Mouse (Mus musculus) stomach, embryonic 15.5 days (tissue): ENCODE results near the gene Cryba4. TPM values are rescaled to one million over a fixed set of nuclear protein-coding genes. Genes with fewer than 3 reads are reported as not detected.

Experiments
- ATAC-seq: fragments of 200-750 bp; cut with Nextera tagmentation; 2 replicates; pipeline ENCODE4 v1.8.0; 2017; ENCODE audit warnings: low read depth, moderate number of reproducible peaks, moderate TSS enrichment; ENCODE audit not compliant: insufficient read depth, low FRiP score
- H3K27ac ChIP-seq: fragments of 300-500 bp; sonication (generic); 2 replicates; pipeline ENCODE4 v1.5.1; 2015; ENCODE audit warnings: mild to moderate bottlenecking, inconsistent platforms
- H3K27me3 ChIP-seq: fragments of 300-500 bp; sonication (generic); replicated peaks from 2 replicates; pipeline ENCODE4 v1.6.1; 2015; ENCODE audit warnings: inconsistent platforms
- H3K36me3 ChIP-seq: fragments of 300-500 bp; sonication (generic); 2 replicates; pipeline ENCODE4 v1.6.1; 2015; ENCODE audit warnings: inconsistent platforms
- H3K4me1 ChIP-seq: fragments of 300-500 bp; sonication (generic); 2 replicates; pipeline ENCODE4 v1.6.1; 2015; ENCODE audit warnings: inconsistent platforms
- H3K4me2 ChIP-seq: fragments of 300-500 bp; sonication (generic); 2 replicates; pipeline ENCODE4 v1.6.1; 2015; ENCODE audit warnings: mild to moderate bottlenecking, inconsistent platforms
- H3K4me3 ChIP-seq: fragments of 300-500 bp; sonication (generic); replicated peaks from 2 replicates; pipeline ENCODE4 v1.5.1; 2015; ENCODE audit warnings: inconsistent platforms
- H3K9ac ChIP-seq: fragments of 300-500 bp; sonication (generic); 2 replicates; pipeline ENCODE4 v1.6.1; 2015; ENCODE audit warnings: inconsistent platforms
- H3K9me3 ChIP-seq: fragments of 300-500 bp; sonication (generic); 2 replicates; pipeline ENCODE4 v1.6.1; 2016; ENCODE audit warnings: inconsistent platforms
- WGBS: fragments of 180-500 bp; shearing (Covaris S2); methylation state at CpG from one replicate; pipeline ENCODE4 v1.1.7; 2015; 5-methylcytosine and 5-hydroxymethylcytosine counted together
- polyA plus RNA-seq: library from polyadenylated mRNA; unstranded; fragments of >200 nt; fragmentation: Nextera tagmentation; extraction: Ambion mirVana; gene quantifications from 2 replicates; pipeline ENCODE4 v1.2.1, GENCODE M21; 2015

Gene Cryba4
- polyA plus RNA-seq, 1 experiment from 2014 or later, result 1.7 TPM

- no peak overlapping the region for H3K9ac ChIP-seq
- 0 out of 2 replicates have a peak, but pooled peaks cover 1% of the 10 kb centered on the region for H3K4me1 ChIP-seq
- 84% methylated on average over 16 of the region's 16 CpGs for WGBS
- H3K27me3 ChIP-seq, result no peaks in the 10 kb centered on the region
- H3K36me3 ChIP-seq, result no peaks in the 10 kb centered on the region
- H3K9me3 ChIP-seq, result no peaks in the 10 kb centered on the region
- no peak overlapping the region for H3K4me3 ChIP-seq
- no peak overlapping the region for H3K27ac ChIP-seq
- no peak overlapping the region for H3K4me2 ChIP-seq
- no peak for ATAC-seq
Observed at GRCm38 (mm10) chr5:112259862-112260650, 7.7 kb upstream of the Cryba4 start.

- Histone ChIP-seq H3K27ac (no peak overlapping the region), H3K9me3 (no peaks in the 10 kb centered on the region), H3K27me3 (no peaks in the 10 kb centered on the region), H3K4me2 (no peak overlapping the region), H3K4me1 (peaks cover 5% of the 10 kb centered on the region; the same call in 1 of the 2 replicates), H3K4me3 (no peak overlapping the region), H3K9ac (no peak overlapping the region), H3K36me3 (no peaks in the 10 kb centered on the region)
- ATAC-seq, result no peak
- WGBS, result 69% methylated on average over 3 of the region's 3 CpGs
Observed at GRCm38 (mm10) chr5:112257896-112258295, 5.6 kb upstream of the Cryba4 start.

- no peak overlapping the region for H3K4me2 ChIP-seq
- H3K9me3 ChIP-seq, result no peaks in the 10 kb centered on the region
- H3K27ac ChIP-seq, result no peak overlapping the region
- H3K36me3 ChIP-seq, result no peaks in the 10 kb centered on the region
- H3K4me3 ChIP-seq, result no peak overlapping the region
- peaks cover 5% of the 10 kb centered on the region; the same call in 1 of the 2 replicates for H3K4me1 ChIP-seq
- no peak overlapping the region for H3K9ac ChIP-seq
- ATAC-seq, result no peak
- no peaks in the 10 kb centered on the region for H3K27me3 ChIP-seq
- 76% methylated on average over 9 of the region's 9 CpGs for WGBS
Observed at GRCm38 (mm10) chr5:112256457-112256856, 4.1 kb upstream of the Cryba4 start.

- Histone ChIP-seq H3K4me3 (no peak within 1 kb of the TSS), H3K4me2 (no peak within 1 kb of the TSS), H3K4me1 (peaks cover 5% of the 10 kb centered on the region; the same call in 1 of the 2 replicates), H3K27me3 (no peaks in the 10 kb centered on the region), H3K9me3 (no peaks in the 10 kb centered on the region), H3K27ac (no peak within 1 kb of the TSS), H3K36me3 (no peaks in the 10 kb centered on the region), H3K9ac (no peak within 1 kb of the TSS)
- no peak for ATAC-seq
- WGBS, result 53% methylated on average over 3 of the region's 3 CpGs
Observed at GRCm38 (mm10) chr5:112255426-112255825, 3.1 kb upstream of the Cryba4 start, which contains the start of gene Crybb1. Gene Crybb1 (plus strand): TSS chr5:112255815.

- WGBS, result 70% methylated on average over 7 of the region's 7 CpGs
Observed at GRCm38 (mm10) chr5:112254282-112254806, 2.0 kb upstream of the Cryba4 start.

GRCm38 (mm10) chr5:112253169-112253568 is 851 bp upstream of the Cryba4 start:
- Histone ChIP-seq H3K4me3 (no peak overlapping the region), H3K9me3 (no peaks in the 10 kb centered on the region), H3K36me3 (no peaks in the 10 kb centered on the region), H3K4me1 (peaks cover 5% of the 10 kb centered on the region; the same call in 1 of the 2 replicates), H3K27ac (no peak overlapping the region), H3K9ac (no peak overlapping the region), H3K4me2 (no peak overlapping the region), H3K27me3 (0 out of 2 replicates have a peak, but pooled peaks cover 4% of the 10 kb centered on the region)
- no peak; the same call in 1 of the 2 replicates for ATAC-seq
- WGBS, result 53% methylated on average over 8 of the region's 8 CpGs

More at GRCm38 (mm10) chr5:112254282-112254806, 2.0 kb upstream of the Cryba4 start:
- H3K27ac ChIP-seq, result no peak overlapping the region
- H3K9ac ChIP-seq, result no peak overlapping the region
- 0 out of 2 replicates have a peak, but pooled peaks cover 4% of the 10 kb centered on the region for H3K27me3 ChIP-seq
- H3K4me1 ChIP-seq, result peaks cover 5% of the 10 kb centered on the region; the same call in 1 of the 2 replicates
- no peaks in the 10 kb centered on the region for H3K36me3 ChIP-seq
- H3K9me3 ChIP-seq, result no peaks in the 10 kb centered on the region
- H3K4me3 ChIP-seq, result no peak overlapping the region
- ATAC-seq, result no peak
- H3K4me2 ChIP-seq, result no peak overlapping the region

- no peak overlapping the region for H3K27ac ChIP-seq
- 0 out of 2 replicates have a peak, but pooled peaks cover 4% of the 10 kb centered on the region for H3K27me3 ChIP-seq
- no peak overlapping the region for H3K4me2 ChIP-seq
- no peaks in the 10 kb centered on the region for H3K9me3 ChIP-seq
- no peaks in the 10 kb centered on the region for H3K4me1 ChIP-seq
- no peak overlapping the region for H3K4me3 ChIP-seq
- no peaks in the 10 kb centered on the region for H3K36me3 ChIP-seq
- ATAC-seq, result no peak
- WGBS, result 83% methylated on average over 11 of the region's 11 CpGs
- H3K9ac ChIP-seq, result no peak overlapping the region
Observed at GRCm38 (mm10) chr5:112249106-112249505, 3.2 kb downstream of the Cryba4 start.

GRCm38 (mm10) chr5:112247399-112247798 is 4.9 kb downstream of the Cryba4 start:
- Histone ChIP-seq H3K9me3 (no peaks in the 10 kb centered on the region), H3K4me1 (no peaks in the 10 kb centered on the region), H3K9ac (no peak overlapping the region), H3K4me3 (no peak overlapping the region), H3K27ac (no peak overlapping the region), H3K27me3 (0 out of 2 replicates have a peak, but pooled peaks cover 4% of the 10 kb centered on the region), H3K4me2 (no peak overlapping the region), H3K36me3 (no peaks in the 10 kb centered on the region)
- WGBS, result 42% methylated on average over 8 of the region's 8 CpGs
- ATAC-seq, result no peak

- no peak for ATAC-seq
- 0 out of 2 replicates have a peak, but pooled peaks cover 3% of the 10 kb centered on the region for H3K4me1 ChIP-seq
Observed at GRCm38 (mm10) chr5:112244890-112245615, 7.3 kb downstream of the Cryba4 start.

GRCm38 (mm10) chr5:112244275-112244562 is 8.1 kb downstream of the Cryba4 start:
- ATAC-seq, result no peak
- no peak overlapping the region for H3K4me2 ChIP-seq
- H3K9me3 ChIP-seq, result no peaks in the 10 kb centered on the region
- H3K36me3 ChIP-seq, result no peaks in the 10 kb centered on the region
- H3K4me1 ChIP-seq, result 0 out of 2 replicates have a peak, but pooled peaks cover 3% of the 10 kb centered on the region
- no peak overlapping the region for H3K27ac ChIP-seq
- H3K4me3 ChIP-seq, result no peak overlapping the region
- H3K9ac ChIP-seq, result no peak overlapping the region
- no peaks in the 10 kb centered on the region for H3K27me3 ChIP-seq
- WGBS, result 69% methylated on average over 1 of the region's 1 CpGs

More at GRCm38 (mm10) chr5:112244890-112245615, 7.3 kb downstream of the Cryba4 start:
- H3K9ac ChIP-seq, result no peak overlapping the region
- H3K27me3 ChIP-seq, result 0 out of 2 replicates have a peak, but pooled peaks cover 4% of the 10 kb centered on the region
- 42% methylated on average over 8 of the region's 8 CpGs for WGBS
- H3K27ac ChIP-seq, result no peak overlapping the region
- H3K4me2 ChIP-seq, result no peak overlapping the region
- H3K36me3 ChIP-seq, result no peaks in the 10 kb centered on the region
- no peak overlapping the region for H3K4me3 ChIP-seq
- H3K9me3 ChIP-seq, result no peaks in the 10 kb centered on the region

GRCm38 (mm10) chr5:112243539-112244274 is 8.6 kb downstream of the Cryba4 start:
- Histone ChIP-seq H3K36me3 (no peaks in the 10 kb centered on the region), H3K9me3 (no peaks in the 10 kb centered on the region), H3K27me3 (no peaks in the 10 kb centered on the region), H3K4me3 (no peak overlapping the region), H3K4me2 (no peak overlapping the region), H3K27ac (no peak overlapping the region), H3K4me1 (0 out of 2 replicates have a peak, but pooled peaks cover 3% of the 10 kb centered on the region), H3K9ac (no peak overlapping the region)
- no peak for ATAC-seq
- 50% methylated on average over 10 of the region's 10 CpGs for WGBS
